In the genomic region with DNA sequence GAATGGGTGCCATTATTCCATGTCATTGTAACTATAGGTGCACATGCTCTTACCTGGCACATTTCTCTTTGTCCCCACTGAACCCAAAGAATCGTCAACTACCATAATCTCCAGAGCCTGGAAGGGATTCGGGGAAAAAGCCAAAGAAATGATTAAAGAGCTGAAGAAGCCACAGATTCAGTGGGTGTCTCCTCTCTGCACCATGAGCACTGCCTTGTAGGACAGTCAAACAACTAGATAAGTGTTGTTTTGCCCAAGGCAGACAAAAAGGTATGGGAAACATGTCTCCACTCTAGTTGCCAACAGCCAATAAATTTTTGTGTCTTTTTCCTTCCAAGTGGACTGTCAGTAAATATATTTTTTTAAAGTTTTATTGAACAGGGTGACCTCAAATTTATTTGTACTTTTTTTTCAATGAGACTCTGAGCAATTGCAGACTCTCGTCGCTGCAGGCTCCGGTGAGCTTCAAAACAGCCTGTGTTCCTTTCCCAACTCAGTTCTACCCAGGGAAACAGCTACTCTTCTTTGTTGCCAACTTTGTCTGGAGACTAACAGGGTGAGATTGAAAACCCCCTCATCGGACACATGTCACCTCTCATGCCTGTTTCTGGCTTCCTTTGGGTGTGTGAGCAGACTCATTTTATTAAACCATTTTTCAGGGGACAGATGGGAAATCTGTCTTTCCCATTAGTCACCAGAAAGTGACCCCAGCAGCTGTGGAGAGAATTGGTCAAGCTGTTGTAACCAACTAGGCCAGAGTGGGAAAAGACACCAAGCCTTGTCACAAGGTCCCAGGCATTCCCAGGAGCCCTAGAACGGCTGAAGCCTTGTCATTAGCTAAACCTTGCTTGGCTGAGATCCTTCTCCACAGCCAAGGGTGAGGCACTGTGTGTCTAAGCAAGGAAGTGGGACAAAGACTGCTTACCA, we compare ENCODE assay signal across 8 mouse cellular contexts.
DNase-seq lines count a peak whose midpoint lies in the region; ATAC-seq and TF ChIP-seq lines count a peak whose summit lies in the region.

No protein-coding gene starts in this region.

- no peak overlapping the region for H3K9ac ChIP-seq in midbrain, embryonic 16.5 days (ENCODE audit: low read depth, low read length)
- H3K9ac ChIP-seq in midbrain, embryonic 14.5 days (replicated peaks; ENCODE audit: low read length), result no peak overlapping the region
- H3K9ac ChIP-seq in intestine, postnatal 0 days (ENCODE audit: low read depth, low read length), result no peak overlapping the region

- peak; percentile 56 to 63 for DNase-seq in cerebellum, postnatal 10 days
- no peak for DNase-seq in cerebellum, adult 11 months
- DNase-seq in midbrain, embryonic 14.5 days, result no peak
- DNase-seq in lung, adult 2 months, result peak; percentile 5
- DNase-seq in spleen, adult 12 weeks (ENCODE audit: low spot score), result no peak
- DNase-seq in yolk sac, embryonic 10.5 days (ENCODE audit: low spot score), result no peak

- no peak for TF ChIP-seq CTCF in lung, adult 2 months (IDR thresholded peaks at IDR 0.05; ENCODE audit: insufficient read depth, low read length)
- TF ChIP-seq CTCF in intestine, postnatal 0 days (IDR thresholded peaks at IDR 0.05; ENCODE audit: low read depth), result no peak

- H3K4me1 ChIP-seq in midbrain, embryonic 16.5 days (ENCODE audit: control insufficient read depth, insufficient read depth, low read length), result no peaks in the 10 kb centered on the region
- peaks cover 9% of the 10 kb centered on the region for H3K4me1 ChIP-seq in midbrain, embryonic 14.5 days (ENCODE audit: control insufficient read depth, insufficient read depth, low read length)
- H3K4me1 ChIP-seq in lung, adult 2 months (ENCODE audit: control insufficient read depth, insufficient read depth, low read length), result no peaks in the 10 kb centered on the region
- H3K4me1 ChIP-seq in intestine, postnatal 0 days (replicated peaks; ENCODE audit: control insufficient read depth, insufficient read depth, low read length), result no peaks in the 10 kb centered on the region

- H3K27me3 ChIP-seq in midbrain, embryonic 16.5 days (ENCODE audit: control insufficient read depth, insufficient read depth, low read depth, low read length), result no peaks in the 10 kb centered on the region
- H3K27me3 ChIP-seq in midbrain, embryonic 14.5 days (ENCODE audit: control insufficient read depth, insufficient read depth, low read length), result no peaks in the 10 kb centered on the region
- no peaks in the 10 kb centered on the region for H3K27me3 ChIP-seq in intestine, postnatal 0 days (replicated peaks; ENCODE audit: control insufficient read depth, insufficient read depth, low read length)

- 77% methylated on average over 7 of the region's 7 CpGs for WGBS in midbrain, embryonic 16.5 days
- WGBS in midbrain, embryonic 14.5 days, result 84% methylated on average over 7 of the region's 7 CpGs
- WGBS in lung, adult 2 months, result 64% methylated on average over 7 of the region's 7 CpGs
- 77% methylated on average over 7 of the region's 7 CpGs for WGBS in intestine, postnatal 0 days

- H3K4me2 ChIP-seq in midbrain, embryonic 16.5 days (ENCODE audit: low read length), result no peak overlapping the region
- H3K4me2 ChIP-seq in midbrain, embryonic 14.5 days (ENCODE audit: low read length), result no peak overlapping the region
- H3K4me2 ChIP-seq in intestine, postnatal 0 days (replicated peaks; ENCODE audit: low read depth), result no peak overlapping the region

- H3K9me3 ChIP-seq in midbrain, embryonic 16.5 days (replicated peaks; ENCODE audit: control insufficient read depth, low read length, poor library complexity, severe bottlenecking), result no peaks in the 10 kb centered on the region
- H3K9me3 ChIP-seq in midbrain, embryonic 14.5 days (ENCODE audit: control insufficient read depth, low read length), result no peaks in the 10 kb centered on the region
- H3K9me3 ChIP-seq in intestine, postnatal 0 days (ENCODE audit: control insufficient read depth), result no peaks in the 10 kb centered on the region

- no peak for TF ChIP-seq POLR2A in lung, adult 2 months (IDR thresholded peaks at IDR 0.05; ENCODE audit: borderline replicate concordance, extremely low read depth, low read depth, low read length)

- ATAC-seq in midbrain, embryonic 16.5 days, result peak; percentile 75
- no peak for ATAC-seq in midbrain, embryonic 14.5 days (ENCODE audit: low FRiP score, low TSS enrichment)
- no peak for ATAC-seq in intestine, postnatal 0 days

- no peaks in the 10 kb centered on the region for H3K36me3 ChIP-seq in midbrain, embryonic 16.5 days (ENCODE audit: control insufficient read depth, insufficient read depth, low read length)
- no peaks in the 10 kb centered on the region for H3K36me3 ChIP-seq in midbrain, embryonic 14.5 days (ENCODE audit: control insufficient read depth, insufficient read depth, low read length)
- H3K36me3 ChIP-seq in intestine, postnatal 0 days (ENCODE audit: control insufficient read depth, insufficient read depth), result no peaks in the 10 kb centered on the region

- no peak overlapping the region for H3K4me3 ChIP-seq in midbrain, embryonic 16.5 days (ENCODE audit: low read depth, low read length)
- H3K4me3 ChIP-seq in midbrain, embryonic 14.5 days (replicated peaks; ENCODE audit: low read depth, low read length), result no peak overlapping the region
- H3K4me3 ChIP-seq in lung, adult 2 months (replicated peaks; ENCODE audit: extremely low read depth, low read depth, low read length), result no peak overlapping the region
- H3K4me3 ChIP-seq in intestine, postnatal 0 days (ENCODE audit: low read depth, low read length), result no peak overlapping the region

- peak overlapping the region; percentile 11; the same call in 1 of the 2 replicates for H3K27ac ChIP-seq in midbrain, embryonic 16.5 days (ENCODE audit: low read length)
- no peak overlapping the region for H3K27ac ChIP-seq in midbrain, embryonic 14.5 days (replicated peaks; ENCODE audit: low read depth, low read length)
- no peak overlapping the region for H3K27ac ChIP-seq in intestine, postnatal 0 days (ENCODE audit: low read depth, low read length)

Comparison
In these comparisons a context has a peak if more than half of its experiments do, and no peak if none do; other contexts are left out.
1. DNase-seq: peak in cerebellum, postnatal 10 days (2 of 2) and lung, adult 2 months (single experiment); none in cerebellum, adult 11 months (single experiment), midbrain, embryonic 14.5 days (single experiment), spleen, adult 12 weeks (single experiment) and yolk sac, embryonic 10.5 days (single experiment).